In the genomic region with DNA sequence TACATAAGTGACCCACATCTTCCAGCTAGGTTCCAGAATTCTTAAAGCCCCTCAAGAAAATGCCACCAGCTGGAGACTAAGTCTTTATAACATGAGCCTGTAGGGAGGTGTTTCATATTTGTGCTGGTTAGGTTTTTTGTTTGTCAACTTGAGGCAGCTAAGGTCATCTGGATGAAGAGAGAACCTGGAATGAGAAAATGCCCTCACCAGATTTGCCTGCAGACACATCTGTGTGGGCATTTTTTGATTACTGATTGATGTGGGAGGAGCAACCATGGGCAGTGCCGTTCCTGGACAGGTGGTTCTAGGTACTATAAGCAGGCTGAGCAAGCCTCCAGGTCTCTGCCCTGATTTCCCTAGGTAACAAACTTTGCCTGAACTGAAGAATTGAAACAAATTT, we compare ENCODE assay signal across 21 mouse cellular contexts. TPM values are rescaled to one million over a fixed set of nuclear protein-coding genes. Genes with fewer than 3 reads are reported as not detected.
DNase-seq lines count a peak whose midpoint lies in the region; ATAC-seq and TF ChIP-seq lines count a peak whose summit lies in the region.
"Had no signal": no experiment of that assay in that cellular context is flagged by ENCODE, and none has a peak within 500 bp of the region (broad histone marks: within the 10 kb centered on the region; RNA-seq: fewer than 3 reads in every experiment).

No protein-coding gene starts in this region.

- TF ChIP-seq CTCF in left cerebral cortex, adult 2 months (IDR thresholded peaks at IDR 0.05), result no peak
- TF ChIP-seq CTCF in liver, adult 2 months (IDR thresholded peaks at IDR 0.05; ENCODE audit: low read depth, low read length), result no peak

- no peak for ATAC-seq in liver, embryonic 11.5 days (replicated peaks; ENCODE audit: low FRiP score)
- ATAC-seq: activated CD4-positive, CD25-positive, alpha-beta regulatory T cell, adult 4 months; CD4-positive, CD25-positive, alpha-beta regulatory T cell, adult 4 months; Patski had no signal

- WGBS in liver, adult 2 months, result 21% methylated on average over 1 of the region's 1 CpGs
- 78% methylated on average over 1 of the region's 1 CpGs for WGBS in liver, embryonic 11.5 days

- H3K9me3 ChIP-seq in liver, embryonic 11.5 days (ENCODE audit: control insufficient read depth, low read length), result no peaks in the 10 kb centered on the region
- H3K9me3 ChIP-seq: G1E had no signal

- no peak for DNase-seq in left cerebral cortex, adult 2 months (ENCODE audit: extremely low spot score in 1 of 2, low spot score in 2 of 2)
- no peak for DNase-seq in left cerebral cortex, postnatal 14 days (ENCODE audit: low spot score in 2 of 2)
- DNase-seq in liver, adult 2 months (ENCODE audit: extremely low read depth, low read depth, low spot score), result peak; percentile 90
- DNase-seq in liver, embryonic 11.5 days (ENCODE audit: low spot score), result no peak
- DNase-seq: adrenal gland, adult 2 months; adrenal gland, adult 8-10 months; adrenal gland, postnatal 10 days; adrenal gland, postnatal 14 days; adrenal gland, postnatal 25 days; adrenal gland, postnatal 36 days; B cell, adult 2 months; cerebellum, adult 11 months; cerebellum, adult 11-12 months; cerebellum, adult 18-20 months had no signal

- H3K4me1 ChIP-seq in liver, adult 2 months (ENCODE audit: control insufficient read depth, insufficient read depth, low read length), result peaks cover 32% of the 10 kb centered on the region
- H3K4me1 ChIP-seq in liver, embryonic 11.5 days (replicated peaks; ENCODE audit: control insufficient read depth, insufficient read depth, low read length), result no peaks in the 10 kb centered on the region

- peak overlapping the region; percentile 26; the same call in 1 of the 2 replicates for H3K27ac ChIP-seq in left cerebral cortex, adult 2 months
- H3K27ac ChIP-seq in liver, adult 2 months (replicated peaks; ENCODE audit: insufficient read depth, low read depth, low read length), result peak overlapping the region; percentile 93
- H3K27ac ChIP-seq in liver, embryonic 11.5 days (ENCODE audit: low read depth, low read length), result no peak overlapping the region

- H3K4me2 ChIP-seq in liver, embryonic 11.5 days, result no peak overlapping the region

- no peak overlapping the region for H3K9ac ChIP-seq in liver, adult 2 months (ENCODE audit: low read depth, low read length)
- no peak overlapping the region for H3K9ac ChIP-seq in liver, embryonic 11.5 days (ENCODE audit: low read depth, low read length)

- no peaks in the 10 kb centered on the region for H3K36me3 ChIP-seq in liver, adult 2 months (ENCODE audit: control insufficient read depth, insufficient read depth, low read length)
- no peaks in the 10 kb centered on the region for H3K36me3 ChIP-seq in liver, embryonic 11.5 days (ENCODE audit: control insufficient read depth, insufficient read depth, low read length)
- H3K36me3 ChIP-seq: G1E had no signal

- no peaks in the 10 kb centered on the region for H3K27me3 ChIP-seq in liver, adult 2 months (ENCODE audit: control insufficient read depth, insufficient read depth, low read length)
- H3K27me3 ChIP-seq in liver, embryonic 11.5 days (replicated peaks; ENCODE audit: control insufficient read depth, insufficient read depth, low read length), result no peaks in the 10 kb centered on the region
- H3K27me3 ChIP-seq: Patski had no signal

- no peak overlapping the region for H3K4me3 ChIP-seq in left cerebral cortex, adult 2 months
- no peak overlapping the region for H3K4me3 ChIP-seq in liver, adult 2 months (ENCODE audit: insufficient read depth, low read depth, low read length)
- no peak overlapping the region for H3K4me3 ChIP-seq in liver, embryonic 11.5 days (ENCODE audit: low read depth, low read length)

- intact Hi-C loops in left cerebral cortex, adult 2 months (cut with DNase I), result no loop called here
- intact Hi-C loops in left cerebral cortex, postnatal 14 days (cut with DNase I), result no loop called here

- H3K79me2 ChIP-seq in liver, adult 2 months (ENCODE audit: control insufficient read depth, insufficient read depth, low read length), result no peaks in the 10 kb centered on the region

- no peak for TF ChIP-seq POLR2A in liver, adult 2 months (IDR thresholded peaks at IDR 0.05; ENCODE audit: extremely low read depth, insufficient read depth, low read length)

RNA-seq across cellular contexts. Expression of gene Aldh1l1, which starts 1.3 kb away (rescaled TPM):
- 10 to 100 TPM; 62.6 to 66.0 TPM for total RNA-seq in left cerebral cortex, adult 2 months (2021)
- 10 to 100 TPM; 61.4 to 65.8 TPM for total RNA-seq in left cerebral cortex, postnatal 14 days (2021)
- total RNA-seq in liver, adult 2 months (2014; rRNA removed), result 1,071 and 1,237 TPM in 2 replicates
- 834 and 897 TPM in 2 replicates for polyA plus RNA-seq in liver, adult 2 months (2012; rRNA removed)
- 6.5 and 6.6 TPM in 2 replicates for polyA plus RNA-seq in liver, embryonic 11.5 days (2014; fragmentation: Nextera tagmentation; extraction: Ambion mirVana)
- polyA plus RNA-seq: G1E had no signal

RNA-seq across cellular contexts. Expression of gene Klf15, which starts 25.2 kb away (rescaled TPM):
- total RNA-seq in left cerebral cortex, adult 2 months (2021), result 10 to 100 TPM; 29.0 to 34.4 TPM
- total RNA-seq in left cerebral cortex, postnatal 14 days (2021), result 10 to 100 TPM; 18.9 to 27.7 TPM
- 148 and 168 TPM in 2 replicates for total RNA-seq in liver, adult 2 months (2014; rRNA removed)
- polyA plus RNA-seq in liver, adult 2 months (2012; rRNA removed), result 147 and 252 TPM in 2 replicates
- 10.6 and 12.3 TPM in 2 replicates for polyA plus RNA-seq in liver, embryonic 11.5 days (2014; fragmentation: Nextera tagmentation; extraction: Ambion mirVana)
- total RNA-seq: CH12.LX, MEL had no signal
- polyA plus RNA-seq: activated CD4-positive, CD25-positive, alpha-beta regulatory T cell, adult 4 months; C2C12; CD4-positive, CD25-positive, alpha-beta regulatory T cell, adult 4 months; G1E had no signal

RNA-seq across cellular contexts. Expression of gene Cfap100, which starts 58.9 kb away (rescaled TPM):
- total RNA-seq in left cerebral cortex, adult 2 months (2021), result 1 to 10 TPM; 4.5 to 6.5 TPM
- 1 to 10 TPM; 3.2 to 4.0 TPM for total RNA-seq in left cerebral cortex, postnatal 14 days (2021)
- 0.20 and 0.28 TPM in 2 replicates for total RNA-seq in liver, adult 2 months (2014; rRNA removed)
- polyA plus RNA-seq in liver, adult 2 months (2012; rRNA removed), result 0.17 and 0.33 TPM in 2 replicates
- 0.18 TPM in 2 replicates for polyA plus RNA-seq in liver, embryonic 11.5 days (2014; fragmentation: Nextera tagmentation; extraction: Ambion mirVana)
- total RNA-seq: CH12.LX, MEL had no signal
- polyA plus RNA-seq: CD4-positive, CD25-positive, alpha-beta regulatory T cell, adult 4 months; G1E had no signal

Comparison
In these comparisons a context has a peak if more than half of its experiments do, and no peak if none do; other contexts are left out.
1. RNA of gene Aldh1l1, which starts 1.3 kb away (total RNA-seq): 1,071 to 1,237 TPM in liver, adult 2 months; 62.6 to 66.0 TPM in left cerebral cortex, adult 2 months and 61.4 to 65.8 TPM in left cerebral cortex, postnatal 14 days; every median in the first group is over 10 times any median in the second.